9 mouse cellular contexts compared by ENCODE assay signal in genomic region chr10:59907695-59908299, GRCm38 (mm10). TPM values are rescaled to one million over a fixed set of nuclear protein-coding genes. Genes with fewer than 3 reads are reported as not detected.
DNase-seq lines count a peak whose midpoint lies in the region; ATAC-seq lines count a peak whose summit lies in the region.
"Had no signal": no experiment of that assay in that cellular context is flagged by ENCODE, and none has a peak within 500 bp of the region (broad histone marks: within the 10 kb centered on the region; RNA-seq: fewer than 3 reads in every experiment).

No protein-coding gene starts in this region.

- H3K4me2 ChIP-seq in hindbrain, embryonic 16.5 days (ENCODE audit: low read length) = no peak overlapping the region
- no peak overlapping the region for H3K4me2 ChIP-seq in lung, embryonic 16.5 days (ENCODE audit: low read depth, low read length)

- no peaks in the 10 kb centered on the region for H3K36me3 ChIP-seq in hindbrain, embryonic 16.5 days (ENCODE audit: control insufficient read depth, insufficient read depth, low read length)
- H3K36me3 ChIP-seq in lung, embryonic 16.5 days (ENCODE audit: control insufficient read depth, insufficient read depth, low read length) = no peaks in the 10 kb centered on the region

- no peaks in the 10 kb centered on the region for H3K27me3 ChIP-seq in hindbrain, embryonic 16.5 days (replicated peaks; ENCODE audit: control insufficient read depth, insufficient read depth, low read length)
- H3K27me3 ChIP-seq in lung, embryonic 16.5 days (ENCODE audit: control insufficient read depth, insufficient read depth, low read depth, low read length) = no peaks in the 10 kb centered on the region

- 53% methylated on average over 5 of the region's 7 CpGs for WGBS in hindbrain, embryonic 16.5 days
- 11% methylated on average over 7 of the region's 7 CpGs for WGBS in lung, embryonic 16.5 days

- H3K9me3 ChIP-seq in hindbrain, embryonic 16.5 days (ENCODE audit: control insufficient read depth, low read length) = no peaks in the 10 kb centered on the region
- H3K9me3 ChIP-seq in lung, embryonic 16.5 days (ENCODE audit: control insufficient read depth, low read length) = no peaks in the 10 kb centered on the region

- peaks cover 33% of the 10 kb centered on the region for H3K4me1 ChIP-seq in brown adipose tissue, adult 24 weeks (ENCODE audit: control insufficient read depth, insufficient read depth, insufficient read length, low read length)
- peaks cover 29% of the 10 kb centered on the region for H3K4me1 ChIP-seq in hindbrain, embryonic 16.5 days (ENCODE audit: control insufficient read depth, insufficient read depth, low read depth, low read length)
- peaks cover 49% of the 10 kb centered on the region for H3K4me1 ChIP-seq in lung, embryonic 16.5 days (replicated peaks; ENCODE audit: control insufficient read depth, insufficient read depth, low read length)

- peak overlapping the region; percentile 80 for H3K27ac ChIP-seq in brown adipose tissue, adult 24 weeks (replicated peaks; ENCODE audit: low read depth, low read length)
- H3K27ac ChIP-seq in hindbrain, embryonic 16.5 days (ENCODE audit: low read depth, low read length) = no peak overlapping the region
- H3K27ac ChIP-seq in lung, embryonic 16.5 days (ENCODE audit: low read length) = peak overlapping the region; percentile 83
- H3K27ac ChIP-seq: macrophage had no signal

- peak overlapping the region; percentile 38 for H3K9ac ChIP-seq in hindbrain, embryonic 16.5 days (ENCODE audit: low read depth, low read length)
- peak overlapping the region; percentile 40 for H3K9ac ChIP-seq in lung, embryonic 16.5 days (ENCODE audit: low read length)

- no peak overlapping the region for H3K4me3 ChIP-seq in brown adipose tissue, adult 24 weeks (ENCODE audit: insufficient read depth, low read depth, low read length)
- H3K4me3 ChIP-seq in hindbrain, embryonic 16.5 days (ENCODE audit: low read length) = no peak overlapping the region
- H3K4me3 ChIP-seq in lung, embryonic 16.5 days (ENCODE audit: low read length) = no peak overlapping the region

- peak; percentile 41 to 57 for DNase-seq in adrenal gland, postnatal 36 days
- no peak for DNase-seq in adrenal gland, postnatal 4 days (ENCODE audit: low spot score in 2 of 2)
- DNase-seq in 3134 (ENCODE audit: extremely low read depth, insufficient read length, low spot score) = peak; percentile 93
- DNase-seq in thymus, postnatal 10 days (ENCODE audit: low spot score in 2 of 2) = peak; percentile 38 to 55
- no peak for DNase-seq in embryo, embryonic 10.5 days (ENCODE audit: low spot score)

- ATAC-seq in hindbrain, embryonic 16.5 days = peak; percentile 32; the same call in 1 of the 2 replicates
- ATAC-seq in lung, embryonic 16.5 days (ENCODE audit: low read depth) = peak; percentile 76

RNA-seq across cellular contexts. Expression of gene Dnajb12, which starts 28.4 kb away (rescaled TPM):
- total RNA-seq in adrenal gland, postnatal 36 days (2021) = 10 to 100 TPM; 51.3 to 62.5 TPM
- total RNA-seq in adrenal gland, postnatal 4 days (2021) = 10 to 100 TPM; 63.9 to 66.3 TPM
- polyA plus RNA-seq in brown adipose tissue, adult 24 weeks (2012; ENCODE audit: insufficient read depth, insufficient read length, missing spikeins) = 21.7 and 21.9 TPM in 2 replicates
- polyA plus RNA-seq in hindbrain, embryonic 16.5 days (2015; fragmentation: Nextera tagmentation; extraction: Ambion mirVana) = 20.6 and 23.7 TPM in 2 replicates
- 24.2 and 27.1 TPM in 2 replicates for polyA plus RNA-seq in lung, embryonic 16.5 days (2015; fragmentation: Nextera tagmentation; extraction: Ambion mirVana)

RNA-seq across cellular contexts. Expression of gene Ddit4, which starts 43.8 kb away (rescaled TPM):
- 10 to 100 TPM; 76.4 to 98.7 TPM for total RNA-seq in adrenal gland, postnatal 36 days (2021)
- 10 to 100 TPM; 59.7 to 80.6 TPM for total RNA-seq in adrenal gland, postnatal 4 days (2021)
- 6.1 and 17.7 TPM in 2 replicates for polyA plus RNA-seq in brown adipose tissue, adult 24 weeks (2012; ENCODE audit: insufficient read depth, insufficient read length, missing spikeins)
- 75.3 and 97.1 TPM in 2 replicates for polyA plus RNA-seq in hindbrain, embryonic 16.5 days (2015; fragmentation: Nextera tagmentation; extraction: Ambion mirVana)
- 36.3 and 39.3 TPM in 2 replicates for polyA plus RNA-seq in lung, embryonic 16.5 days (2015; fragmentation: Nextera tagmentation; extraction: Ambion mirVana)

Comparison
In these comparisons a context has a peak if more than half of its experiments do, and no peak if none do; other contexts are left out.
1. DNase-seq: peak in adrenal gland, postnatal 36 days (2 of 2), 3134 (single experiment) and thymus, postnatal 10 days (2 of 2); none in adrenal gland, postnatal 4 days (0 of 2) and embryo, embryonic 10.5 days (single experiment).